Mouse (Mus musculus): Measurements from ENCODE around the gene Slc24a3.

- no peak for TF ChIP-seq CTCF (IDR thresholded peaks at IDR 0.05; ENCODE audit: insufficient read depth, low read depth, low read length)
- no peak for TF ChIP-seq POLR2A (IDR thresholded peaks at IDR 0.05; ENCODE audit: insufficient read depth, low read depth, low read length)
Observed at GRCm38 (mm10) chr2:145196501-145197042, 29.0 kb downstream of the Slc24a3 start.
